Comparison of ENCODE assay signal across 8 mouse cellular contexts in genomic region chr8:107483250-107483649, GRCm38 (mm10). TPM values are rescaled to one million over a fixed set of nuclear protein-coding genes. Genes with fewer than 3 reads are reported as not detected.
A peak's percentile ranks its signal among the peaks of the same experiment; 100 is the strongest.
DNase-seq lines count a peak whose midpoint lies in the region; ATAC-seq and TF ChIP-seq lines count a peak whose summit lies in the region.
"Had no signal": no experiment of that assay in that cellular context is flagged by ENCODE, and none has a peak within 500 bp of the region (broad histone marks: within the 10 kb centered on the region; RNA-seq: fewer than 3 reads in every experiment).

No protein-coding gene starts in this region.

- H3K4me1 ChIP-seq in midbrain, embryonic 14.5 days (ENCODE audit: control insufficient read depth, insufficient read depth, low read length), result no peaks in the 10 kb centered on the region
- no peaks in the 10 kb centered on the region for H3K4me1 ChIP-seq in midbrain, embryonic 11.5 days (ENCODE audit: control insufficient read depth, insufficient read depth, low read length)
- H3K4me1 ChIP-seq in forebrain, postnatal 0 days (ENCODE audit: insufficient read depth), result no peaks in the 10 kb centered on the region
- H3K4me1 ChIP-seq in neural tube, embryonic 14.5 days (ENCODE audit: control insufficient read depth, insufficient read depth, low read length), result no peaks in the 10 kb centered on the region

- no peak for TF ChIP-seq CTCF in forebrain, postnatal 0 days (IDR thresholded peaks at IDR 0.05; ENCODE audit: low read depth)

- no peak overlapping the region for H3K4me2 ChIP-seq in midbrain, embryonic 14.5 days (ENCODE audit: low read length)
- H3K4me2 ChIP-seq in midbrain, embryonic 11.5 days, result no peak overlapping the region
- H3K4me2 ChIP-seq in forebrain, postnatal 0 days (ENCODE audit: low read depth), result no peak overlapping the region
- H3K4me2 ChIP-seq in neural tube, embryonic 14.5 days (ENCODE audit: low read depth, low read length), result no peak overlapping the region

- H3K27me3 ChIP-seq in midbrain, embryonic 14.5 days (ENCODE audit: control insufficient read depth, insufficient read depth, low read length), result no peaks in the 10 kb centered on the region
- H3K27me3 ChIP-seq in midbrain, embryonic 11.5 days (ENCODE audit: control insufficient read depth, insufficient read depth, low read length), result no peaks in the 10 kb centered on the region
- no peaks in the 10 kb centered on the region for H3K27me3 ChIP-seq in forebrain, postnatal 0 days (ENCODE audit: insufficient read depth, low read length)
- H3K27me3 ChIP-seq in neural tube, embryonic 14.5 days (ENCODE audit: control insufficient read depth, insufficient read depth, low read length), result no peaks in the 10 kb centered on the region

- H3K9ac ChIP-seq in midbrain, embryonic 14.5 days (replicated peaks; ENCODE audit: low read length), result no peak overlapping the region
- H3K9ac ChIP-seq in midbrain, embryonic 11.5 days (ENCODE audit: low read length), result no peak overlapping the region
- no peak overlapping the region for H3K9ac ChIP-seq in forebrain, postnatal 0 days
- no peak overlapping the region for H3K9ac ChIP-seq in neural tube, embryonic 14.5 days (replicated peaks; ENCODE audit: low read depth, low read length)

- WGBS in midbrain, embryonic 14.5 days, result 83% methylated on average over 8 of the region's 8 CpGs
- 92% methylated on average over 8 of the region's 8 CpGs for WGBS in midbrain, embryonic 11.5 days
- WGBS in forebrain, postnatal 0 days, result 54% methylated on average over 8 of the region's 8 CpGs
- 65% methylated on average over 8 of the region's 8 CpGs for WGBS in neural tube, embryonic 14.5 days

- ATAC-seq in midbrain, embryonic 14.5 days (ENCODE audit: low FRiP score, low TSS enrichment), result no peak
- no peak for ATAC-seq in midbrain, embryonic 11.5 days (ENCODE audit: low FRiP score)
- ATAC-seq in forebrain, postnatal 0 days, result peak; percentile 90
- ATAC-seq in neural tube, embryonic 14.5 days (ENCODE audit: low read depth), result peak; percentile 69; the same call in 1 of the 2 replicates
- no peak for ATAC-seq in monocyte, adult 5-6 weeks (replicated peaks; ENCODE audit: insufficient number of reproducible peaks, low FRiP score, low TSS enrichment, poor library complexity, severe bottlenecking)

- peaks cover 26% of the 10 kb centered on the region for H3K36me3 ChIP-seq in midbrain, embryonic 14.5 days (ENCODE audit: control insufficient read depth, insufficient read depth, low read length)
- H3K36me3 ChIP-seq in midbrain, embryonic 11.5 days (ENCODE audit: control insufficient read depth, insufficient read depth, low read length), result 0 out of 2 replicates have a peak, but pooled peaks cover 2% of the 10 kb centered on the region
- no peaks in the 10 kb centered on the region for H3K36me3 ChIP-seq in forebrain, postnatal 0 days (ENCODE audit: insufficient read depth)
- no peaks in the 10 kb centered on the region for H3K36me3 ChIP-seq in neural tube, embryonic 14.5 days (ENCODE audit: control insufficient read depth, insufficient read depth, low read length)

- no peak overlapping the region for H3K27ac ChIP-seq in midbrain, embryonic 14.5 days (replicated peaks; ENCODE audit: low read depth, low read length)
- no peak overlapping the region for H3K27ac ChIP-seq in midbrain, embryonic 11.5 days (ENCODE audit: low read depth, low read length)
- no peak overlapping the region for H3K27ac ChIP-seq in forebrain, postnatal 0 days (ENCODE audit: low read depth, low read length)
- no peak overlapping the region; the same call in 1 of the 2 replicates for H3K27ac ChIP-seq in neural tube, embryonic 14.5 days (ENCODE audit: low read depth, low read length)

- no peaks in the 10 kb centered on the region for H3K9me3 ChIP-seq in midbrain, embryonic 14.5 days (ENCODE audit: control insufficient read depth, low read length)
- no peaks in the 10 kb centered on the region for H3K9me3 ChIP-seq in midbrain, embryonic 11.5 days (ENCODE audit: control insufficient read depth, low read length)
- H3K9me3 ChIP-seq in forebrain, postnatal 0 days (ENCODE audit: low read length), result no peaks in the 10 kb centered on the region
- no peaks in the 10 kb centered on the region for H3K9me3 ChIP-seq in neural tube, embryonic 14.5 days (ENCODE audit: control insufficient read depth, low read length)

- no peak overlapping the region for H3K4me3 ChIP-seq in midbrain, embryonic 14.5 days (replicated peaks; ENCODE audit: low read depth, low read length)
- H3K4me3 ChIP-seq in midbrain, embryonic 11.5 days (ENCODE audit: low read depth, low read length), result no peak overlapping the region
- no peak overlapping the region for H3K4me3 ChIP-seq in forebrain, postnatal 0 days (ENCODE audit: low read depth, low read length)
- no peak overlapping the region for H3K4me3 ChIP-seq in neural tube, embryonic 14.5 days (ENCODE audit: low read depth, low read length)

- DNase-seq in midbrain, embryonic 14.5 days, result peak; percentile 17
- DNase-seq in midbrain, embryonic 11.5 days (ENCODE audit: low spot score, missing footprints), result no peak
- peak; percentile 55 for DNase-seq in cerebellum, adult 8-10 months
- peak; percentile 52 for DNase-seq in forebrain, postnatal 0 days
- no peak for DNase-seq in thymus, adult 18-20 months
- DNase-seq: thymus, postnatal 25 days had no signal

RNA-seq across cellular contexts. Expression of gene Wwp2, which starts 47.1 kb away (rescaled TPM):
- 38.3 and 50.5 TPM in 2 replicates for polyA plus RNA-seq in midbrain, embryonic 14.5 days (2014; fragmentation: Nextera tagmentation; extraction: Ambion mirVana)
- 53.1 and 56.4 TPM in 2 replicates for polyA plus RNA-seq in midbrain, embryonic 11.5 days (2014; fragmentation: Nextera tagmentation; extraction: Ambion mirVana)
- 29.7 and 37.0 TPM in 2 replicates for total RNA-seq in forebrain, postnatal 0 days (2014; rRNA removed)
- 30.2 and 34.9 TPM in 2 replicates for polyA plus RNA-seq in forebrain, postnatal 0 days (2015; fragmentation: Nextera tagmentation; extraction: Ambion mirVana)
- 38.3 and 43.6 TPM in 2 replicates for polyA plus RNA-seq in neural tube, embryonic 14.5 days (2014; fragmentation: Nextera tagmentation; extraction: Ambion mirVana)
- total RNA-seq in monocyte, adult 5-6 weeks (2017), result 86.5 to 110 TPM (median 92.8 TPM) in 3 replicates

RNA-seq across cellular contexts. Expression of gene Nob1, which starts 58.4 kb away (rescaled TPM):
- polyA plus RNA-seq in midbrain, embryonic 14.5 days (2014; fragmentation: Nextera tagmentation; extraction: Ambion mirVana), result 52.0 and 60.3 TPM in 2 replicates
- 69.5 and 81.7 TPM in 2 replicates for polyA plus RNA-seq in midbrain, embryonic 11.5 days (2014; fragmentation: Nextera tagmentation; extraction: Ambion mirVana)
- total RNA-seq in forebrain, postnatal 0 days (2014; rRNA removed), result 25.9 and 29.7 TPM in 2 replicates
- polyA plus RNA-seq in forebrain, postnatal 0 days (2015; fragmentation: Nextera tagmentation; extraction: Ambion mirVana), result 43.6 and 56.0 TPM in 2 replicates
- 60.8 and 62.6 TPM in 2 replicates for polyA plus RNA-seq in neural tube, embryonic 14.5 days (2014; fragmentation: Nextera tagmentation; extraction: Ambion mirVana)
- 11.6 to 14.8 TPM (median 13.6 TPM) in 3 replicates for total RNA-seq in monocyte, adult 5-6 weeks (2017)

Comparison
In these comparisons a context has a peak if more than half of its experiments do, and no peak if none do; other contexts are left out.
1. DNase-seq: peak in midbrain, embryonic 14.5 days (single experiment), cerebellum, adult 8-10 months (single experiment) and forebrain, postnatal 0 days (single experiment); none in midbrain, embryonic 11.5 days (single experiment) and thymus, adult 18-20 months (0 of 2).
2. ATAC-seq: peak in forebrain, postnatal 0 days (single experiment) and neural tube, embryonic 14.5 days (single experiment); none in midbrain, embryonic 14.5 days (single experiment), midbrain, embryonic 11.5 days (single experiment) and monocyte, adult 5-6 weeks (single experiment).